Mouse (Mus musculus) E14TG2a.4 (cell line): ENCODE measurements at regions not wholly inside any gene's neighbourhood (a gene's known extent, or its start where the extent isn't known, plus 50 kb on each side); places are given as distances from the start of the nearest gene placed in this dataset.

Experiments
- CTCF ChIP-seq: conservative IDR thresholded peaks from 2 replicates; pipeline ENCODE4 v1.5.1; 2014; ENCODE audit warnings: low read length
- NANOG ChIP-seq: IDR thresholded peaks from 2 replicates; pipeline ENCODE4 v1.6.1; 2014; ENCODE audit warnings: borderline replicate concordance, low read length, mixed read lengths
- POU5F1 ChIP-seq: IDR thresholded peaks from 2 replicates; pipeline ENCODE4 v1.6.1; 2014; ENCODE audit warnings: low read length, borderline replicate concordance

DNA sequence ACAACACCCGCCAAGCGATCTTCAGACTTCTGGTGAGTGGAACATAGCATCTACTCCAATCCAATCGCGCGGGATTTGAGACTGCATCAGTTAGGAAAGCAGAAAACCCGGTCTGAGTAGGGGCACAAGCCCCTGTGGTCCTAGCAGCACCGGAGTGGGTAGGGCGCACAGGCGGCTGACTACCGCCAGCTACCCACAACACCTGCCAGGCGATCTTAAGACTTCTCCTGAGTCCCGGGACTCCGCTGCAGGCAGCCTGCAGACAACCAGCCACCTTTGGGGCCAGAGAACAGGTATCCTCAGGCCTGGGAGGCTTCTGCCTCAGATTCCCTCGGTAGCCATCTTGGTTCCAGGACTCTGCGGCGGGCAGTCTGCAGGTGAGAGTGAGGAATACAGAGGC, 208.2 kb upstream of the Pdzrn3 start:
- TF ChIP-seq CTCF (no peak), NANOG (no peak), POU5F1 (no peak)
